Mouse (Mus musculus) MEL (cell line): ENCODE measurements around the gene B9d2. TPM values are rescaled to one million over a fixed set of nuclear protein-coding genes. Genes with fewer than 3 reads are reported as not detected.

ENCODE experiments used
- DNase-seq: peaks from one replicate; pipeline ENCODE4 v3.0.0; 2011; ENCODE audit warnings: low read depth, low spot score
- H3K27ac ChIP-seq: 2 replicates; pipeline ENCODE4 v1.5.1; 2012; ENCODE audit warnings: low read depth, mild to moderate bottlenecking, control low read depth, low read length, moderate library complexity; ENCODE audit not compliant: control insufficient read depth
- H3K27me3 ChIP-seq, 2 experiments: fragments of 150-350 bp in 1 of 2; sonication (generic) in 1 of 2; 2 replicates each; pipeline ENCODE4 v1.6.1; 2012; ENCODE audit warnings: low read length in 2 of 2, mild to moderate bottlenecking in 2 of 2, improper control_type of control experiment in 1 of 2, moderate library complexity in 1 of 2; ENCODE audit not compliant: insufficient read depth in 2 of 2, control insufficient read depth in 1 of 2
- H3K36me3 ChIP-seq, 2 experiments: 2 replicates each; pipeline ENCODE4 v1.6.1; 2012 to 2014; ENCODE audit warnings: low read length in 2 of 2, improper control_type of control experiment in 1 of 2, inconsistent platforms in 1 of 2, mild to moderate bottlenecking in 1 of 2; ENCODE audit not compliant: insufficient read depth in 2 of 2, control insufficient read depth in 1 of 2
- H3K4me1 ChIP-seq, 2 experiments: fragments of 150-350 bp in 1 of 2; sonication (generic) in 1 of 2; 2 replicates each; pipeline ENCODE4 v1.6.1; 2012; ENCODE audit warnings: low read length in 2 of 2, improper control_type of control experiment in 1 of 2, mild to moderate bottlenecking in 1 of 2; ENCODE audit not compliant: insufficient read depth in 2 of 2, control insufficient read depth in 1 of 2
- H3K4me3 ChIP-seq, 2 experiments: fragments of 150-350 bp in 1 of 2; sonication (generic) in 1 of 2; 2 replicates each; pipeline ENCODE4 v1.5.1; 2012; ENCODE audit warnings: low read depth in 2 of 2, low read length in 2 of 2, mild to moderate bottlenecking in 2 of 2, moderate library complexity in 2 of 2, control low read depth in 1 of 2, improper control_type of control experiment in 1 of 2; ENCODE audit not compliant: control insufficient read depth in 1 of 2, insufficient read depth in 1 of 2
- H3K79me2 ChIP-seq: 2 replicates; pipeline ENCODE4 v1.6.1; 2012; ENCODE audit warnings: mild to moderate bottlenecking, low read length, moderate library complexity; ENCODE audit not compliant: control insufficient read depth, poor library complexity, insufficient read depth
- H3K9ac ChIP-seq: 2 replicates; pipeline ENCODE4 v1.6.1; 2012; ENCODE audit warnings: low read depth, mild to moderate bottlenecking, control low read depth, low read length, moderate library complexity; ENCODE audit not compliant: control insufficient read depth, poor library complexity, severe bottlenecking
- H3K9me3 ChIP-seq: fragments of 150-350 bp; sonication (generic); replicated peaks from 2 replicates; pipeline ENCODE4 v1.6.1; 2012; ENCODE audit warnings: mild to moderate bottlenecking, low read length, improper control_type of control experiment, moderate library complexity; ENCODE audit not compliant: insufficient read depth
- CTCF ChIP-seq, 3 experiments: IDR thresholded peaks in 2 of 3; conservative IDR thresholded peaks in 1 of 3; 2 replicates each; pipeline ENCODE4 v1.5.1; 2011 to 2012; ENCODE audit warnings: low read length in 3 of 3, low read depth in 2 of 3, mild to moderate bottlenecking in 2 of 3, improper control_type of control experiment in 1 of 3, inconsistent platforms in 1 of 3, mixed read lengths in 1 of 3, moderate library complexity in 1 of 3; ENCODE audit not compliant: control insufficient read depth in 1 of 3, insufficient read depth in 1 of 3, poor library complexity in 1 of 3, severe bottlenecking in 1 of 3
- E2F4 ChIP-seq: IDR thresholded peaks from 2 replicates; pipeline ENCODE4 v1.6.1; 2011; ENCODE audit warnings: low read depth, low read length, improper control_type of control experiment, borderline replicate concordance
- EP300 ChIP-seq, 2 experiments: IDR thresholded peaks; 2 replicates each; pipeline ENCODE4 v1.6.1; 2011; ENCODE audit warnings: improper control_type of control experiment in 2 of 2, low read length in 2 of 2, low read depth in 1 of 2, mild to moderate bottlenecking in 1 of 2
- ETS1 ChIP-seq: IDR thresholded peaks from 2 replicates; pipeline ENCODE4 v1.6.1; 2012; ENCODE audit warnings: low read depth, mild to moderate bottlenecking, inconsistent platforms, low read length, improper control_type of control experiment, moderate library complexity
- GABPA ChIP-seq: IDR thresholded peaks from 2 replicates; pipeline ENCODE4 v1.6.1; 2012; ENCODE audit warnings: low read depth, mild to moderate bottlenecking, inconsistent platforms, low read length, improper control_type of control experiment, moderate library complexity
- GATA1 ChIP-seq: IDR thresholded peaks from 2 replicates; pipeline ENCODE4 v1.6.1; 2011; ENCODE audit warnings: low read depth, low read length, improper control_type of control experiment
- KAT2A ChIP-seq: conservative IDR thresholded peaks from 2 replicates; pipeline ENCODE4 v1.6.1; 2012; ENCODE audit warnings: low read depth, low read length, improper control_type of control experiment, inconsistent platforms
- MAFK ChIP-seq: IDR thresholded peaks from 2 replicates; pipeline ENCODE4 v1.6.1; 2011; ENCODE audit warnings: low read depth, mild to moderate bottlenecking, low read length, improper control_type of control experiment, borderline replicate concordance
- MAX ChIP-seq: IDR thresholded peaks from 2 replicates; pipeline ENCODE4 v1.6.1; 2011; ENCODE audit warnings: low read length, improper control_type of control experiment
- MYB ChIP-seq: IDR thresholded peaks from 2 replicates; pipeline ENCODE4 v1.6.1; 2011; ENCODE audit warnings: mild to moderate bottlenecking, low read depth, low read length, improper control_type of control experiment
- NELFE ChIP-seq: IDR thresholded peaks from 2 replicates; pipeline ENCODE4 v1.6.1; 2011; ENCODE audit warnings: low read depth, low read length, improper control_type of control experiment
- POLR2AphosphoS2 ChIP-seq: IDR thresholded peaks from 2 replicates; pipeline ENCODE4 v1.6.1; 2011; ENCODE audit warnings: low read length, improper control_type of control experiment
- POLR2AphosphoS5 ChIP-seq: IDR thresholded peaks from 2 replicates; pipeline ENCODE4 v1.6.1; 2012; ENCODE audit warnings: low read depth, borderline replicate concordance, mild to moderate bottlenecking, inconsistent platforms, low read length, moderate library complexity, mixed read lengths
- RCOR1 ChIP-seq: IDR thresholded peaks from 2 replicates; pipeline ENCODE4 v1.6.1; 2012; ENCODE audit warnings: low read depth, mild to moderate bottlenecking, inconsistent platforms, low read length, improper control_type of control experiment
- TBP ChIP-seq: IDR thresholded peaks from 2 replicates; pipeline ENCODE4 v1.8.0; 2011; ENCODE audit warnings: low read depth, low read length, improper control_type of control experiment
- TCF12 ChIP-seq: IDR thresholded peaks from 2 replicates; pipeline ENCODE4 v1.6.1; 2014; ENCODE audit warnings: low read depth, mild to moderate bottlenecking, inconsistent platforms, low read length, improper control_type of control experiment, moderate library complexity
- UBTF ChIP-seq: IDR thresholded peaks from 2 replicates; pipeline ENCODE4 v1.6.1; 2012; ENCODE audit warnings: low read depth, mild to moderate bottlenecking, inconsistent platforms, low read length, improper control_type of control experiment, moderate library complexity, borderline replicate concordance; ENCODE audit not compliant: insufficient read depth
- USF1 ChIP-seq: IDR thresholded peaks from 2 replicates; pipeline ENCODE4 v1.6.1; 2014; ENCODE audit warnings: low read depth, mild to moderate bottlenecking, inconsistent platforms, low read length, improper control_type of control experiment, moderate library complexity
- USF2 ChIP-seq, 2 experiments: IDR thresholded peaks; 2 replicates each; pipeline ENCODE4 v1.6.1; 2011 to 2012; ENCODE audit warnings: improper control_type of control experiment in 2 of 2, low read length in 2 of 2, borderline replicate concordance in 1 of 2, inconsistent platforms in 1 of 2, low read depth in 1 of 2, mild to moderate bottlenecking in 1 of 2; ENCODE audit not compliant: insufficient read depth in 1 of 2
- ZC3H11A ChIP-seq: IDR thresholded peaks from 2 replicates; pipeline ENCODE4 v1.6.1; 2012; ENCODE audit warnings: low read depth, mild to moderate bottlenecking, inconsistent platforms, low read length, improper control_type of control experiment
- ZMIZ1 ChIP-seq: IDR thresholded peaks from 2 replicates; pipeline ENCODE4 v1.6.1; 2012; ENCODE audit warnings: low read depth, mild to moderate bottlenecking, inconsistent platforms, low read length, improper control_type of control experiment, moderate library complexity
- polyA plus RNA-seq, 2 experiments: library from polyadenylated mRNA; stranded (reverse) in 1 of 2; unstranded in 1 of 2; fragments of >175 nt in 1 of 2; fragments of >200 nt in 1 of 2; gene quantifications; 2 replicates each; pipeline versions ENCODE4 v1.2.1 to v1.2.4; 2012; ENCODE audit warnings: low replicate concordance in 2 of 2, low read depth in 1 of 2; ENCODE audit not compliant: insufficient read length in 2 of 2, insufficient read depth in 1 of 2, missing spikeins in 1 of 2
- total RNA-seq: library from RNA; depleted of rRNA; stranded (reverse); fragments of 300-350 nt; gene quantifications from 2 replicates; pipeline ENCODE4 v1.2.3, GENCODE M21; 2012

The B9d2 gene
- total and polyA plus RNA-seq, 3 experiments: 70.4 to 108 TPM; not detected in 1

DNA sequence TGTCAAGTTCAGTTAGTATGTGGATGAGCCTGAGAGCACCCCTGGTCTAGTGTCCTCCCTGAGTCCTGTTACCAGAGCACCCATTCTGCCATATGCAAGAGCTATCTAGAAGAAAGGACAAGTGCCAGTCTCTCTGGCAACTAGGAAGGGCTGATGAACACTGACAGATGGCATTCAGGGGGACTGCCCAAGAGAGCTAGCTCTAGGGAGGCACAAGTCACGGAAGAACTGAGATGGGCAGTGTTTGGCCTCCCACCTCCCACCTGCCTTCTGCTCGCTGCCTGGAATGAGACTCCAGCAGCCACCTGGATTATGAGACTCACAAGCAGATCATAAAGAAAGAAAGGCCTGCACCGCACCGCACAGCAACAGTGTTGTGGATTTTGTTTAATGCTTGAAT lies 40.8 kb upstream of the B9d2 start (continued):
- no peak for TF ChIP-seq EP300 (IDR thresholded peaks at IDR 0.05; ENCODE audit: low read depth in 1 of 2, low read length in 2 of 2)

DNA sequence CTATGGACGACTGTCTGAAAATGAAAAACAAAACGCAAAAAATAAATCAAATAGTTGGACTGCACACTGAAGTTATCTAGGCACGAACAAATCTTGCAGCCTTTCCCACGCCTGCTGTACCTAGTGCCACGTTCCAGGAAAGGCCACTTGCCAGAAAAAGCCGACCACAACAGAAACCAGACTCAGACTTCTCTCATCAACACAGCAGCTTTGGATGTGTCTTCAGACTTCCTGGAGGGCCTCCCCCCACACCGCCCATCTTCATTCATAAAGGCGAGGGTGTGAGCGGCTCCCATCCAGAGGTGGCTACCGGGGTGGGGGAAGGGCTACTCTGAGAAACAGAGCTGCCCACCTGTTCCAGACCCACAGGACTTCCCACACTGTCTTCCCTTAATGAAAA lies 36.4 kb upstream of the B9d2 start:
- Histone ChIP-seq H3K9ac (no peak overlapping the region), H3K4me1 (no peaks in the 10 kb centered on the region; a peak in 1 of 4 replicates), H3K4me3 (no peak overlapping the region), H3K9me3 (no peaks in the 10 kb centered on the region), H3K27ac (no peak overlapping the region), H3K79me2 (no peaks in the 10 kb centered on the region), H3K27me3 (no peaks in the 10 kb centered on the region), H3K36me3 (no peaks in the 10 kb centered on the region)
- TF ChIP-seq TCF12: no peak
- no peak for DNase-seq

DNA sequence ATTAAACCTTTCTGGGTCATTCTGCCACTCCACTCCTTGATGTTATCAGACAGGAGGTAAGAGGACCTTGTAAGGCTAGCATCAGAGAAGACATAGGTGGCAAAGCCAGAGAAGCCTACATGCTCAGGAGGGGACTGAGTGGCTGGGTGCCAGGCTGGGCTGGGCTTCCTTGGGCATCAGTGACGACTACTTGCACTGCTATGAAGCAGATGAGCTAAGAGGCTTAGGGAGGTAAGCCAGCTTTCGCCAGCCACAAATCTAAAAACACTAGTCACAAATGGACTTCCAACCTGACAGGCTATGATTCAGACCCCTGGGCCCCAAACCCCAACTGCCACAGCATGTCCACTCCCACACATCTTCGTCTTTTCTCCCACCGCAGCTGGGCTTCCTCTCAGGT lies 35.9 kb upstream of the B9d2 start:
- H3K4me3 ChIP-seq: no peak overlapping the region

DNA sequence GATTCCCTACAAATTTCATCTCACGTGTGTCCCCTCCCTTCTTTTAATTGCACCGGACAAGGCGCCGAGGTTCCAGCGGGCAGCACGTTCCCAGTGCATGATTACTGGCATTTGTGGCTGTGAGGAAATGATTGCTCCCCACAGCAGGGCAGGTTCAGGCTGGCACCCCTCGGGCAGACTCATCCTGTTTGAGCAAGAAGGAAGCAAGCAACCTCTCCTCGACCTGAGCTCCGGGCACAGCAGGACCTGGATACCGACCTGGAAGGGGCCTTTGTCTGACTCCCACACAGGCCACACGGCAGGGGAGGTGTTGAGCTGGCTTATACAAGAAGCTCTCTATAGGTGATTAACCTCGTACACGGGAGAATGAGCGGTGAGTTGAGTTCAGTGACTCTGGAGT lies 35.5 kb upstream of the B9d2 start:
- Histone ChIP-seq H3K9ac (no peak overlapping the region), H3K79me2 (no peaks in the 10 kb centered on the region), H3K36me3 (no peaks in the 10 kb centered on the region), H3K27ac (no peak overlapping the region), H3K9me3 (no peaks in the 10 kb centered on the region), H3K27me3 (no peaks in the 10 kb centered on the region), H3K4me3 (no peak overlapping the region), H3K4me1 (no peaks in the 10 kb centered on the region; a peak in 1 of 4 replicates)
- TF ChIP-seq MAFK (no peak), POLR2AphosphoS2 (no peak), RCOR1 (no peak), ZMIZ1 (no peak), GATA1 (no peak), TBP (no peak), GABPA (no peak), CTCF (IDR thresholded peaks at IDR 0.05 in 2 of 3, conservative IDR thresholded peaks at IDR 0.05 in 1 of 3; ENCODE audit: control insufficient read depth in 1 of 3, insufficient read depth in 1 of 3, low read depth in 2 of 3, low read length in 3 of 3, poor library complexity in 1 of 3, severe bottlenecking in 1 of 3) (no peak), MYB (no peak), ZC3H11A (no peak), UBTF (no peak), NELFE (no peak), MAX (no peak), KAT2A (no peak), USF1 (no peak), POLR2AphosphoS5 (no peak), EP300 (IDR thresholded peaks at IDR 0.05; ENCODE audit: low read depth in 1 of 2, low read length in 2 of 2) (no peak), USF2 (IDR thresholded peaks at IDR 0.05; ENCODE audit: borderline replicate concordance in 1 of 2, insufficient read depth in 1 of 2, low read depth in 1 of 2, low read length in 2 of 2) (no peak)
- no peak for DNase-seq

More for the DNA sequence above, 35.9 kb upstream of the B9d2 start:
- no peaks in the 10 kb centered on the region for H3K36me3 ChIP-seq
- DNase-seq: no peak
- no peaks in the 10 kb centered on the region; a peak in 1 of 4 replicates for H3K4me1 ChIP-seq
- H3K79me2 ChIP-seq: no peaks in the 10 kb centered on the region
- no peaks in the 10 kb centered on the region for H3K9me3 ChIP-seq
- TF ChIP-seq E2F4: no peak
- no peak for TF ChIP-seq KAT2A
- no peak for TF ChIP-seq ETS1
- TF ChIP-seq ZC3H11A: no peak
- TF ChIP-seq, all 39 proteins: peak for 0
- no peak overlapping the region for H3K9ac ChIP-seq
- H3K27ac ChIP-seq: no peak overlapping the region
- H3K27me3 ChIP-seq: no peaks in the 10 kb centered on the region
